Mouse (Mus musculus): Measurements from ENCODE around the gene Wfs1. TPM values are rescaled to one million over a fixed set of nuclear protein-coding genes. Genes with fewer than 3 reads are reported as not detected.

Wfs1 gene
- polyA plus RNA-seq, 1 experiment: 19.3 TPM

DNA sequence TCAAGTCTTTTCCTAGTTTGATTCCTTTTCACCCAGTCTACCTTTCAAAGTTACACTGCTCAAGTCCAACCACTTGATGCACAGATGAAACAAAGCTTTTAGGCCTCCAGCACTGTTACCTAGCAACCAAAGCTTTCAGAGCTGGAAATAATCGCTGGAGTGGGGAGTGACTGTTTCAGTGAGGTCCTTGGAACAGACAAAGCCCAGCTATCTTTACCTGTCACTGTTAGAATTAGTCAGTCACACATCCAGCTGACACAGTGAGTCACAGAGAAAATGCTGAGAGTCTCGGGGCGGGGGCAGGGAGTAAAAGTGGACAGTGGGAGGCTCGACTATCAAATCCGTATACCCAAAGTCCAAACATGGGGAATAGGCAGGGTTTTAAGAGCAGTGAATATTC lies 28.5 kb downstream of the Wfs1 start:
- no peak for TF ChIP-seq CTCF (IDR thresholded peaks at IDR 0.05; ENCODE audit: insufficient read depth, low read length)
- no peak for TF ChIP-seq POLR2A (IDR thresholded peaks at IDR 0.05; ENCODE audit: borderline replicate concordance, extremely low read depth, low read depth, low read length)
- Histone ChIP-seq H3K4me1 (ENCODE audit: control insufficient read depth, insufficient read depth, low read length) (no peaks in the 10 kb centered on the region), H3K4me3 (replicated peaks; ENCODE audit: extremely low read depth, low read depth, low read length) (no peak overlapping the region)
- no peak for DNase-seq
- 32% methylated on average over 5 of the region's 5 CpGs for WGBS

DNA sequence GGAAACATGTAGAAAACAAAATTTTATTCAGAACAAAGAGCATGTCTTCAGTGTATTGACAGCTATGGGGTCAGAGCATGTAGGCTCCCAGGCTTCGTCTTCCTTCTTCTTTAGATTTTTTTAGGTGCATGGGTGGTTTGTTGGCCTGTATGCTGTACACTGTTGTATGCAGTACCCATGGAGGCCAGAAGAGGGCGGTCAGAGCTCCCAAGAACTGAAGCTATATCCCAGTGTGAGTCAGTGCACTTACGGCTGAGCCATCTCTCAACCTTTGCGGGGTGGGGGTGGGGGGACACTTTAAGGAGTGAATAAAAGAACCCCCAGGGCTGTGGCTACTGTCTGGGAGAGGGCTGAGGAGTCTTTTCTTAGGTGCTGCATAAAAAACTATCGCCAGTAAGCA lies 30.2 kb downstream of the Wfs1 start:
- DNase-seq: peak; percentile 59
- TF ChIP-seq POLR2A (IDR thresholded peaks at IDR 0.05; ENCODE audit: borderline replicate concordance, extremely low read depth, low read depth, low read length): no peak
- TF ChIP-seq CTCF (IDR thresholded peaks at IDR 0.05; ENCODE audit: insufficient read depth, low read length): peak; percentile 70
- Histone ChIP-seq H3K4me1 (ENCODE audit: control insufficient read depth, insufficient read depth, low read length) (no peaks in the 10 kb centered on the region), H3K4me3 (replicated peaks; ENCODE audit: extremely low read depth, low read depth, low read length) (no peak overlapping the region)
- WGBS: 32% methylated on average over 5 of the region's 5 CpGs

GRCm38 (mm10) chr5:36955366-36955765 lies 33.6 kb downstream of the Wfs1 start:
- Histone ChIP-seq H3K4me3 (replicated peaks; ENCODE audit: extremely low read depth, low read depth, low read length) (no peak overlapping the region), H3K4me1 (ENCODE audit: control insufficient read depth, insufficient read depth, low read length) (no peaks in the 10 kb centered on the region)
- WGBS: 8% methylated on average over 4 of the region's 4 CpGs
- peak; percentile 41 for TF ChIP-seq CTCF (IDR thresholded peaks at IDR 0.05; ENCODE audit: insufficient read depth, low read length)
- no peak for TF ChIP-seq POLR2A (IDR thresholded peaks at IDR 0.05; ENCODE audit: borderline replicate concordance, extremely low read depth, low read depth, low read length)
- no peak for DNase-seq

GRCm38 (mm10) chr5:36952311-36952710 lies 36.7 kb downstream of the Wfs1 start:
- TF ChIP-seq CTCF (IDR thresholded peaks at IDR 0.05; ENCODE audit: insufficient read depth, low read length) (no peak), POLR2A (IDR thresholded peaks at IDR 0.05; ENCODE audit: borderline replicate concordance, extremely low read depth, low read depth, low read length) (no peak)
- 86% methylated on average over 15 of the region's 15 CpGs for WGBS
- no peak for DNase-seq
- Histone ChIP-seq H3K4me1 (ENCODE audit: control insufficient read depth, insufficient read depth, low read length) (no peaks in the 10 kb centered on the region), H3K4me3 (replicated peaks; ENCODE audit: extremely low read depth, low read depth, low read length) (no peak overlapping the region)

DNA sequence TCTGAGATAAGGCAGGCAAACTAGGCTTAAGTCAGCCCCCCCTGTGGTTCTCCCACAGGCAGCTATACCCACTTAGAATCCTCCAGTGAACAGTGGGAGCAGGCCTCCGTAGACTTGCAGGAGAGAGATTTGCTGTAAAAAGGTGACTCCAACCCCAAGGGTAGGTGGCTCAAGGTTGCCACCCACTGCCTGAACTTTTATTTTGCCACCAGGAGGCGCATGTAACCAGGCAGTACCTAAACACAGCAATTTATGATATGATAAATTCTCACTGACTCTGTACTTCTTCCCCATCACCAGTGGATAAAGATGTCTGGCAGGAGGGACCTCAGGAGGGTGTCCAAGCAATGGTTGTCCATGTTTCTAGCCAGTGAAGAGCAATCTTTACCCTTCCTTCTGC lies 38.1 kb downstream of the Wfs1 start:
- Histone ChIP-seq H3K4me1 (ENCODE audit: control insufficient read depth, insufficient read depth, low read length) (no peaks in the 10 kb centered on the region), H3K4me3 (replicated peaks; ENCODE audit: extremely low read depth, low read depth, low read length) (no peak overlapping the region)
- DNase-seq: no peak
- TF ChIP-seq CTCF (IDR thresholded peaks at IDR 0.05; ENCODE audit: insufficient read depth, low read length) (0 out of 2 replicates have a peak, but pooled peaks have one; percentile 23), POLR2A (IDR thresholded peaks at IDR 0.05; ENCODE audit: borderline replicate concordance, extremely low read depth, low read depth, low read length) (no peak)
- WGBS: 35% methylated on average over 2 of the region's 2 CpGs

GRCm38 (mm10) chr5:36948831-36949230 lies 40.2 kb downstream of the Wfs1 start:
- Histone ChIP-seq H3K4me3 (replicated peaks; ENCODE audit: extremely low read depth, low read depth, low read length) (no peak overlapping the region), H3K4me1 (ENCODE audit: control insufficient read depth, insufficient read depth, low read length) (no peaks in the 10 kb centered on the region)
- no peak for TF ChIP-seq POLR2A (IDR thresholded peaks at IDR 0.05; ENCODE audit: borderline replicate concordance, extremely low read depth, low read depth, low read length)
- TF ChIP-seq CTCF (IDR thresholded peaks at IDR 0.05; ENCODE audit: insufficient read depth, low read length): peak; percentile 95
- DNase-seq: peak; percentile 60
- WGBS: 11% methylated on average over 3 of the region's 3 CpGs

DNA sequence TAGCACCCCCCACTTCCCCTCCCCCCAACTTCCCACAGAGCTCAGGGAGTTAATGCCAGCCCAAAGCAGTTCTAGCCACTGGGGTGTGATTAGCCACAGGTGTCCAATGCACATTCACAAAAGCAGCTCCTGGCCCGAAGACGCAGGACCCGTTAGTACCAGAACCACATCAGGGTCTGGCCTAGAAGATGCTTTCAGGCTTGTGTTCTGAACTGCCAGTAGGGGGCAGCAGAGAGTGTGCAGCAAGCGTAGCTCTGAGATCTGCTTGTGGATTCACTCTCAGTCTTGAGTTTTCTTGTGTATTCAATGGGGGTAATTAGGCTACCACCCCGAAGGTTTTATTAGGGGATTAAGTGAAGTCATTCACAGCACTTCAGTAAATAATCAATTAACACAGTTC lies 42.6 kb downstream of the Wfs1 start:
- TF ChIP-seq POLR2A (IDR thresholded peaks at IDR 0.05; ENCODE audit: borderline replicate concordance, extremely low read depth, low read depth, low read length): no peak
- peak; percentile 94 for TF ChIP-seq CTCF (IDR thresholded peaks at IDR 0.05; ENCODE audit: insufficient read depth, low read length)
- WGBS: 9% methylated on average over 5 of the region's 5 CpGs
- DNase-seq: peak; percentile 38
- Histone ChIP-seq H3K4me1 (ENCODE audit: control insufficient read depth, insufficient read depth, low read length) (no peaks in the 10 kb centered on the region), H3K4me3 (replicated peaks; ENCODE audit: extremely low read depth, low read depth, low read length) (no peak overlapping the region)

DNA sequence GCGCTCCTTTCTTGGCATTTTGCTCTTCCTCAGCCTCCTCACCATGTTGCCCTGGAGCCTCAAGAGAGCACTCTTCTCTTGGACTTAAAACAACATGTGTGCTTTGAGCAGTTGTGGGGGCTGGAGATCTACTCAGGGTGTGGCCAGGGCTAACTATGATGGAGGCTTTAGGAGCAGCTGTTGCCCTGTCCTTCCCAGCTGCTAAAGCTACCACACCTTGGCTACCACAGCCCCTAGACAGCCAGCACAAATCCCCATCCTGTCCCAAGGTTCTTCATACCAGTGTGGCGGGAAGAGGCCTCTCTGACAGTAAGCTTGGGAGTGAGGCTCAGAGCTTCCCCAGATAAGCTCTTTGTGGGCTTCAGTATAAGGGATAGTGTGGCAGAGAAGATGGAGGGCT lies 43.3 kb downstream of the Wfs1 start:
- no peak for TF ChIP-seq POLR2A (IDR thresholded peaks at IDR 0.05; ENCODE audit: borderline replicate concordance, extremely low read depth, low read depth, low read length)
- TF ChIP-seq CTCF (IDR thresholded peaks at IDR 0.05; ENCODE audit: insufficient read depth, low read length): no peak

DNA sequence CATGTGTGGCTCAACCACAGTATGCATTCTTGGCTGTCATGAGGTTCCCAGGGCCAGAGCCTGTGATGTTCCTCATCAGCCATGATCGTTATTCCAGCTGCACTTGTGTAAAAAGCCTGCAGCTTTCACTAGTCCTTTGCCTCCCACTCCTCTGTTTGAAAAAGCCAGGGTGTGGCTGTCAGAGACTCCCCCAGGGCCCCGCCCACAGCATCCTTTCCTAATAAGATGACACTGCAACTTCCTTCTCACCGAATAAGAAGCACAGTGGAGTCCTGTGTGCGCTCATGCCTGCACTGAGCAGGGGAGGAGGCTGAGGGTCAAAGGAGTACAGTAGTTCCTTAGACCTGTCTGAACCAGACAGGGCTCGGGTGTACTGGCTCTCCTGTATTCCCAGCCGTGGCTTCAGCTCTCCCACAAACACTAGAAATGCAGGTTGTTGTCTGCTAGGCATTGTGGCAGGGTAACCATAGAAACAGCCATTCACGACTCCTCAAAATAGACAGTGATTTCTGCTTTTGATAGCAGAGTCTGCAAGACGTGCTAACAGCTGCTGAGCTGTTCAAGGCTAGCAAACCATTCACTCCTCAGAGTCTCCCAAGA lies 43.8 kb downstream of the Wfs1 start:
- H3K4me3 ChIP-seq (replicated peaks; ENCODE audit: extremely low read depth, low read depth, low read length): no peak overlapping the region
- DNase-seq: no peak
- TF ChIP-seq CTCF (IDR thresholded peaks at IDR 0.05; ENCODE audit: insufficient read depth, low read length) (no peak), POLR2A (IDR thresholded peaks at IDR 0.05; ENCODE audit: borderline replicate concordance, extremely low read depth, low read depth, low read length) (no peak)
- H3K4me1 ChIP-seq (ENCODE audit: control insufficient read depth, insufficient read depth, low read length): no peaks in the 10 kb centered on the region
- 35% methylated on average over 8 of the region's 8 CpGs for WGBS

More for the DNA sequence above, 43.3 kb downstream of the Wfs1 start:
- Histone ChIP-seq H3K4me3 (replicated peaks; ENCODE audit: extremely low read depth, low read depth, low read length) (no peak overlapping the region), H3K4me1 (ENCODE audit: control insufficient read depth, insufficient read depth, low read length) (no peaks in the 10 kb centered on the region)
- DNase-seq: no peak
- 76% methylated on average over 2 of the region's 2 CpGs for WGBS

DNA sequence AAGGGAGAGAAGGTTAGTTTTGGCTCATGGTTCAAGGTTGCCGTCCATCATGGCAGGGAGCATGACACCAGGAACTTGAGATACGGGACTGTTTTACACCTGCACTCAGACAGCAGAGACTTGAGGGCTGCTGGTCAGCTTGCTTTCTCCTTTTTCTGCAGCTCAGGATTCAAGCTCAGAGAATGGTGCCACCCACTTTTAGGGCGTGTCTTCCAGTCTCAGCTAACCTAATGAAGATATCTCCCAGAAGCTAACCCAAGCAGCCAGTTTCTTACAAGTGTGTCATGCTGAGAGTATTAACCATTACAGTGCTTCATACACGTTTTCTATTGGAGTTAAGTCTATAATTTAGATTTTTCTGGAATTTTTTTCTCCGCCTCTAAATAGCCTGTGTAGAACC lies 44.5 kb downstream of the Wfs1 start:
- Histone ChIP-seq H3K4me3 (replicated peaks; ENCODE audit: extremely low read depth, low read depth, low read length) (no peak overlapping the region), H3K4me1 (ENCODE audit: control insufficient read depth, insufficient read depth, low read length) (no peaks in the 10 kb centered on the region)
- 56% methylated on average over 5 of the region's 5 CpGs for WGBS
- DNase-seq: no peak
- TF ChIP-seq POLR2A (IDR thresholded peaks at IDR 0.05; ENCODE audit: borderline replicate concordance, extremely low read depth, low read depth, low read length) (no peak), CTCF (IDR thresholded peaks at IDR 0.05; ENCODE audit: insufficient read depth, low read length) (no peak)

Measured in lung, adult 2 months (tissue).